Mouse (Mus musculus) gastrocnemius, adult 18-20 months (tissue): Measurements from ENCODE around the gene Rfk. TPM values are rescaled to one million over a fixed set of nuclear protein-coding genes. Genes with fewer than 3 reads are reported as not detected.

Experiments used
- DNase-seq: peaks from one replicate; pipeline ENCODE4 v3.0.0; 2021; ENCODE audit warnings: low spot score
- total RNA-seq, 2 experiments: library from RNA; stranded (reverse); gene quantifications; 2 replicates each; pipeline ENCODE4 v1.2.3; 2021

The Rfk gene
- total RNA-seq, 2 experiments from 2014 or later = 71.3 to 73.5 TPM

GRCm38 (mm10) chr19:17443581-17443980 is 49.7 kb downstream of the Rfk start:
- no peak for DNase-seq

Other genes with a start within 250 kb of the Rfk start
- gene Gcnt1, start 21.2 kb upstream of the Rfk start, total RNA-seq = under 1 TPM; 0.47 to 0.75 TPM